Mouse (Mus musculus): ENCODE data around the gene Pfn1.

The Pfn1 gene

GRCm38 (mm10) chr11:70638293-70638692 lies 16.2 kb downstream of the Pfn1 start:
- DNase-seq (ENCODE audit: low spot score in 2 of 2) = no peak

- DNase-seq (ENCODE audit: low spot score in 2 of 2) = no peak
Observed at GRCm38 (mm10) chr11:70637764-70638163, 16.7 kb downstream of the Pfn1 start.

- no peak for DNase-seq (ENCODE audit: low spot score in 2 of 2)
Observed at GRCm38 (mm10) chr11:70635601-70636000, 18.8 kb downstream of the Pfn1 start.

- no peak for DNase-seq (ENCODE audit: low spot score in 2 of 2)
Observed at GRCm38 (mm10) chr11:70630129-70630528, 24.3 kb downstream of the Pfn1 start.

DNA sequence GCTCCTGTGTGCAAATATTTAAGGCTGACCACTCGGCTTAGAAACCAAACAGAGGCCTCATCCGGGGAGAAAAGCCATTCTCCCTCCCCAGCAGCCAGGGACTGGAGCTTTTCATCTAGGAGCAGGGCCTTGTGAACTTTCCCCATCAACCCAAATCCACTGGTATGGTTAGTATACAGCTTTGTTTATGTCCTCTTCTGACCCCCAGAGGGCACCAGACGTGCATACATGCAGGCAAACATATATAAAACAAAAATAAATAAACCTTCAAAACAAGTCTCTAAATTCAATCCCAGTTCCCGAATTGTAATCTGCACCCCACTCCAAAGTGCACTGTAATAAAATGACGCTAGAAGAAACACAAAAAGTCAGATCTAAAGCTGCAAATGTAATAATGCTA lies 24.9 kb downstream of the Pfn1 start:
- DNase-seq (ENCODE audit: low spot score in 2 of 2) = no peak

DNA sequence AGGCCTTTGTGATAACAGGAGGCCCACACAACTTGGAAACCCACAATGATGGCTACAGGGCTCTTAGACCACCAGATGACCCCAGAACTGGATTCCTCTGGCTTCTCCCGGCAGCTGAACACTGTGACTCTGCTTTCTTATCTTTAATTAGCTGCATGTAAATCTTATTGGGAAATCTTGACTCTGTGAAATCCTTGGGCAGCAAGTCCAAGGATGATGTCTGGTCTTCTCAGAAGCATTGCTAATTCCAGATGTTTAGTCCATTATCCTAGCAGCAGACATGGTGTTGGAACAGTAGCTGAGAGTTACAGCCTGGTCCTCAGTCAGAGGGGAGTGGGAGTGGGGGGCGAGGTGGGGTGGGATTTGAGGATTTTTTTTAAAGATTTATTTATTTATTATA lies 26.0 kb downstream of the Pfn1 start:
- no peak for DNase-seq (ENCODE audit: low spot score in 2 of 2)

- no peak for DNase-seq (ENCODE audit: low spot score in 2 of 2)
Observed at GRCm38 (mm10) chr11:70626877-70627276, 27.6 kb downstream of the Pfn1 start.

DNA sequence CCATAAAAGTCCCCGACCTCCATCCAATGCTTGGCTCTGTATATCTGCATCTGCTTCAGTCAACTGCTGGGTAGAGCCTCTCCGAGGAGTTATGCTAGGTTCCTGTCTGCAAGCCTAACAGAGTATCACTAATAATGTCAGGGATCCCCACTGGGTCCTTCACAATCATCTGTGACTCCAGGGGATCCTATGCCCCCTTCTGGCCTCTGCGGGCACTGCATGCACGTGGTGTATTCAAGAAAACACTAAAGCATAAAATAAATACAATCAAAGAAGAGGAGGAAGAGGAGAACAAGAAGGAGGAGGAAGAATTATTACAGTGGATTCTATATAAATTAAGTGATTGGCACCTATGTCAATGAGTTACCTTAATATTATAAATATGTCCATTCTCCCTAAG lies 29.0 kb downstream of the Pfn1 start:
- DNase-seq (ENCODE audit: low spot score in 2 of 2) = no peak

- DNase-seq (ENCODE audit: low spot score in 2 of 2) = no peak
Observed at GRCm38 (mm10) chr11:70623053-70623742, 31.2 kb downstream of the Pfn1 start.

DNA sequence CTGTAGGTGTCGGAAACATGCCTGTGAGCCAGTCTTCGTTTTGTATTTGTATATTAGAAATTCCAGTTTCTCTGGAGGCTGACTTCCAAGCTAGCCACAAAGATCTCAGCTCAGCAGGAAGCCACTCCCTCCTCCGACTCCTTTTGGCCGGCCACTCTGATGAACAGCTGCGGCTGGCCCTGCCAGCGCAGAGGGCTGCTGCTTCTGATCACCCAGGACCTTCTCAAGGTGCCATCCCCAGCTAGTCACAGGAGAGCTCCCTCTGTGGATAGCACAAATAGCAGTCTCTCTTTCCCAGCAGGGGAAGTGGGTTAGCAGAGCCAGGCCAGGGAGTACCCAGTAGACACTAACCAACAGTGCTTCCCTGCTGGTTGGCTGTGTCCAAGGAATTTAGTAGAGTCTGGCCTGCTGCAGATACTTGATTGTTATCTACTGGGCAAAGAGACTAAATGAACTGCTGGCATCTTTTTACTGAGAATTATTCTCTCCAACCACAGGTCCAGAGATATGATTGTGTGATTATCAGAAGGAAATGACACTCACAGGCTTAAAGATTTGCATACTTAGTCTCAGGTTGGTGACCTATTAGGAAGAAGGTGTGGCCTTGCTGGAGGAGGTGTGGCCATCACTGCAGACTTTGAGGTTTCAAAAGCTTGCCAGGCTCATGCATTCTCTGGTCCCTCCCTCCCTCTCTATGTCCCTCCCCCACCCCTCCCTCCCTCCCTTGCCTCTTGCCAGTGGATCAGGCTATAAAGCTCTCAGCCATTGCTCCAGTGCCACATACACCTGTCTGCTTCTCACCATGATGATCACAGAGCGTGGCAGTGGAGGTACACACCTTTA lies 32.3 kb downstream of the Pfn1 start:
- DNase-seq (ENCODE audit: low spot score in 2 of 2) = no peak

GRCm38 (mm10) chr11:70619101-70619500 lies 35.3 kb downstream of the Pfn1 start, which contains the start of gene Chrne:
Gene Chrne (minus strand): TSS chr11:70619216.
- DNase-seq (ENCODE audit: low spot score in 2 of 2) = no peak

GRCm38 (mm10) chr11:70615516-70616093 lies 38.8 kb downstream of the Pfn1 start, which contains the start of gene 4930544D05Rik:
Gene 4930544D05Rik (plus strand): TSS chr11:70615848.
- DNase-seq (ENCODE audit: low spot score in 2 of 2) = no peak

- no peak for DNase-seq (ENCODE audit: low spot score in 2 of 2)
Observed at GRCm38 (mm10) chr11:70615074-70615473, 39.4 kb downstream of the Pfn1 start.

GRCm38 (mm10) chr11:70612505-70612904 lies 41.9 kb downstream of the Pfn1 start:
- DNase-seq (ENCODE audit: low spot score in 2 of 2) = no peak

DNA sequence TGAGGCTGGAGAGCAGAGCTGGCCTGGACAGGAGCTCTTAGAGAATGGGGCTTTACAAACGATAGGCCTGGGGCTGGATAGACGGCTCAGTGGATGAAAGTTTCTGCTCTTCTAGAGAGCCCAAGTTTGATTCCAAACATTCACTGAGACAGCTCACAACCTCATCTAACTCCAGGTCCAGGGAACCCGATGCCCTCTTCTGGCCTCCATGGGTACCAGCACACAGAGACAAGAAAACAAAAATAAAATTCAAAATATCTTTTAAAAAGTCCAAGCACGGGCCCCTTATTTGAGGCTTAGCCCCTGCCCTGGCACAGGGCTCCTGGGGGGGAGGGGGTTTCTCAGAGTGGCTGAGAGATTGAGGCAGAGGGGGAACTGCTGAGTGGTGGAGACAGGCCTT lies 43.7 kb downstream of the Pfn1 start:
- no peak for DNase-seq (ENCODE audit: low spot score in 2 of 2)

DNA sequence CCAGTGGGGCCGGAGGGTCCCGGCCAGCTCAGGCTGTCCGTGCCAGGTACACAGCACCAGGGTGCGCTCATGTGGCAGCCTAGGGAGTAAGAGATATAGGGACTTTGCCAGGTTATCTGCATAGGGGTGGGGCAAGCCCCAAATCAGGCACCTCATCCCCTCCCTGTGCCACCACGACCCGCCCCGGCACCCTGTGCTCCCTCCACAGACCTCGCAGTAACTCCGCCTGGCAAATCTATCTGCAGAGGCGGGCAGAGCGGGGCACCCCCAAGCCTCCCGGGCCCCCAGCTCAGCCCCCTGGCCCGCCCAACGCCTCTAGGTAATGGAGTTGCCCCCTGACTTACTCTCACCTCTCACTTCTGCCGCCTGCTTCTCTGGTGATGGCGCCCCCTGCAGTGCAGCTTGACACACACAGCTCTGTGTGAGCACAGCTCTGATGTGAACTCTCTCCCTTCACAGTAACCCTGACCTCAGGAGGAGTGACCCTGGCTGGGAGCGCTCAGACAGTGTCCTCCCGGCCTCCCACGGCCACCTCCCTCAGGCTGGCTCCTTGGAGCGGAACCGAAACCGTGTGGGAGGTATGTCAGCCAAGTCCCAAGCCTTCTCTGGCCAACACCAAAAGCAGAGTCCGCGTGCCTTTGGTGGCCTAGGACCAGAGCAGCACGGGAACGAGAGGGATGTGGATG lies 45.9 kb downstream of the Pfn1 start:
- no peak for DNase-seq (ENCODE audit: low spot score in 2 of 2)

- DNase-seq (ENCODE audit: low spot score in 2 of 2) = no peak
Observed at GRCm38 (mm10) chr11:70607611-70608010, 46.8 kb downstream of the Pfn1 start.

- DNase-seq (ENCODE audit: low spot score in 2 of 2) = no peak
Observed at GRCm38 (mm10) chr11:70606717-70607116, 47.7 kb downstream of the Pfn1 start.

GRCm38 (mm10) chr11:70605024-70605566 lies 49.3 kb downstream of the Pfn1 start:
- peak in 1 of 2 experiments; percentile 48 for DNase-seq (ENCODE audit: low spot score in 2 of 2)
